Mouse (Mus musculus): ENCODE results near the gene Slc10a7. TPM values are rescaled to one million over a fixed set of nuclear protein-coding genes. Genes with fewer than 3 reads are reported as not detected.
A peak's percentile ranks its signal among the peaks of the same experiment; 100 is the strongest.

Slc10a7 gene
- polyA plus RNA-seq, 1 experiment from 2014 or later, result 7.1 TPM

GRCm38 (mm10) chr8:78659617-78660187 is 150.6 kb downstream of the Slc10a7 start:
- 92% methylated on average over 3 of the region's 3 CpGs for WGBS
- H3K27ac ChIP-seq (ENCODE audit: low read depth, low read length), result no peak overlapping the region
- ATAC-seq (ENCODE audit: low read depth), result no peak
- no peak overlapping the region for H3K4me2 ChIP-seq (ENCODE audit: low read depth, low read length)
- H3K36me3 ChIP-seq (ENCODE audit: control insufficient read depth, insufficient read depth, low read length), result no peaks in the 10 kb centered on the region
- no peak overlapping the region for H3K4me3 ChIP-seq (ENCODE audit: low read depth, low read length)
- H3K9me3 ChIP-seq (ENCODE audit: control insufficient read depth, low read length), result no peaks in the 10 kb centered on the region
- H3K27me3 ChIP-seq (ENCODE audit: control insufficient read depth, insufficient read depth, low read length), result no peaks in the 10 kb centered on the region
- no peaks in the 10 kb centered on the region for H3K4me1 ChIP-seq (ENCODE audit: control insufficient read depth, insufficient read depth, low read length)
- no peak overlapping the region for H3K9ac ChIP-seq (replicated peaks; ENCODE audit: low read depth, low read length)

- Histone ChIP-seq H3K9ac (replicated peaks; ENCODE audit: low read depth, low read length) (no peak overlapping the region), H3K27ac (ENCODE audit: low read depth, low read length) (no peak overlapping the region), H3K36me3 (ENCODE audit: control insufficient read depth, insufficient read depth, low read length) (no peaks in the 10 kb centered on the region), H3K4me2 (ENCODE audit: low read depth, low read length) (no peak overlapping the region), H3K27me3 (ENCODE audit: control insufficient read depth, insufficient read depth, low read length) (no peaks in the 10 kb centered on the region), H3K4me1 (ENCODE audit: control insufficient read depth, insufficient read depth, low read length) (no peaks in the 10 kb centered on the region), H3K9me3 (ENCODE audit: control insufficient read depth, low read length) (no peaks in the 10 kb centered on the region), H3K4me3 (ENCODE audit: low read depth, low read length) (no peak overlapping the region)
- ATAC-seq (ENCODE audit: low read depth), result no peak
- 86% methylated on average over 12 of the region's 12 CpGs for WGBS
Measured at GRCm38 (mm10) chr8:78664306-78664940, 155.3 kb downstream of the Slc10a7 start.

GRCm38 (mm10) chr8:78667399-78667798 is 158.3 kb downstream of the Slc10a7 start:
- H3K4me3 ChIP-seq (ENCODE audit: low read depth, low read length), result no peak overlapping the region
- H3K36me3 ChIP-seq (ENCODE audit: control insufficient read depth, insufficient read depth, low read length), result no peaks in the 10 kb centered on the region
- H3K27ac ChIP-seq (ENCODE audit: low read depth, low read length), result no peak overlapping the region
- ATAC-seq (ENCODE audit: low read depth), result no peak
- no peaks in the 10 kb centered on the region for H3K27me3 ChIP-seq (ENCODE audit: control insufficient read depth, insufficient read depth, low read length)
- no peak overlapping the region for H3K4me2 ChIP-seq (ENCODE audit: low read depth, low read length)
- 78% methylated on average over 5 of the region's 5 CpGs for WGBS
- H3K9ac ChIP-seq (replicated peaks; ENCODE audit: low read depth, low read length), result no peak overlapping the region
- no peaks in the 10 kb centered on the region for H3K4me1 ChIP-seq (ENCODE audit: control insufficient read depth, insufficient read depth, low read length)
- no peaks in the 10 kb centered on the region for H3K9me3 ChIP-seq (ENCODE audit: control insufficient read depth, low read length)

- Histone ChIP-seq H3K4me3 (ENCODE audit: low read depth, low read length) (no peak overlapping the region), H3K9ac (replicated peaks; ENCODE audit: low read depth, low read length) (no peak overlapping the region), H3K27me3 (ENCODE audit: control insufficient read depth, insufficient read depth, low read length) (no peaks in the 10 kb centered on the region), H3K4me2 (ENCODE audit: low read depth, low read length) (no peak overlapping the region), H3K27ac (ENCODE audit: low read depth, low read length) (no peak overlapping the region), H3K36me3 (ENCODE audit: control insufficient read depth, insufficient read depth, low read length) (no peaks in the 10 kb centered on the region), H3K9me3 (ENCODE audit: control insufficient read depth, low read length) (no peaks in the 10 kb centered on the region), H3K4me1 (ENCODE audit: control insufficient read depth, insufficient read depth, low read length) (no peaks in the 10 kb centered on the region)
- WGBS, result 79% methylated on average over 5 of the region's 5 CpGs
- ATAC-seq (ENCODE audit: low read depth), result no peak
Measured at GRCm38 (mm10) chr8:78668206-78668605, 159.1 kb downstream of the Slc10a7 start.

- H3K4me2 ChIP-seq (ENCODE audit: low read depth, low read length), result no peak overlapping the region
- no peaks in the 10 kb centered on the region for H3K27me3 ChIP-seq (ENCODE audit: control insufficient read depth, insufficient read depth, low read length)
- H3K9ac ChIP-seq (replicated peaks; ENCODE audit: low read depth, low read length), result no peak overlapping the region
- 95% methylated on average over 7 of the region's 7 CpGs for WGBS
- H3K9me3 ChIP-seq (ENCODE audit: control insufficient read depth, low read length), result no peaks in the 10 kb centered on the region
- H3K4me3 ChIP-seq (ENCODE audit: low read depth, low read length), result no peak overlapping the region
- H3K4me1 ChIP-seq (ENCODE audit: control insufficient read depth, insufficient read depth, low read length), result no peaks in the 10 kb centered on the region
- ATAC-seq (ENCODE audit: low read depth), result no peak
- no peak overlapping the region for H3K27ac ChIP-seq (ENCODE audit: low read depth, low read length)
- H3K36me3 ChIP-seq (ENCODE audit: control insufficient read depth, insufficient read depth, low read length), result no peaks in the 10 kb centered on the region
Measured at GRCm38 (mm10) chr8:78670241-78670640, 161.1 kb downstream of the Slc10a7 start.

GRCm38 (mm10) chr8:78678541-78679219 is 169.5 kb downstream of the Slc10a7 start:
- Histone ChIP-seq H3K9me3 (ENCODE audit: control insufficient read depth, low read length) (no peaks in the 10 kb centered on the region), H3K4me1 (ENCODE audit: control insufficient read depth, insufficient read depth, low read length) (no peaks in the 10 kb centered on the region), H3K27me3 (ENCODE audit: control insufficient read depth, insufficient read depth, low read length) (no peaks in the 10 kb centered on the region), H3K4me2 (ENCODE audit: low read depth, low read length) (no peak overlapping the region), H3K9ac (replicated peaks; ENCODE audit: low read depth, low read length) (no peak overlapping the region), H3K27ac (ENCODE audit: low read depth, low read length) (no peak overlapping the region), H3K4me3 (ENCODE audit: low read depth, low read length) (no peak overlapping the region), H3K36me3 (ENCODE audit: control insufficient read depth, insufficient read depth, low read length) (no peaks in the 10 kb centered on the region)
- 68% methylated on average over 10 of the region's 10 CpGs for WGBS
- no peak for ATAC-seq (ENCODE audit: low read depth)

- peak; percentile 53 for ATAC-seq (ENCODE audit: low read depth)
- H3K36me3 ChIP-seq (ENCODE audit: control insufficient read depth, insufficient read depth, low read length), result no peaks in the 10 kb centered on the region
- H3K9me3 ChIP-seq (ENCODE audit: control insufficient read depth, low read length), result no peaks in the 10 kb centered on the region
- 51% methylated on average over 10 of the region's 10 CpGs for WGBS
- no peak overlapping the region for H3K9ac ChIP-seq (replicated peaks; ENCODE audit: low read depth, low read length)
- no peak overlapping the region for H3K27ac ChIP-seq (ENCODE audit: low read depth, low read length)
- 0 out of 2 replicates have a peak, but pooled peaks cover 5% of the 10 kb centered on the region for H3K4me1 ChIP-seq (ENCODE audit: control insufficient read depth, insufficient read depth, low read length)
- H3K4me2 ChIP-seq (ENCODE audit: low read depth, low read length), result no peak overlapping the region
- H3K27me3 ChIP-seq (ENCODE audit: control insufficient read depth, insufficient read depth, low read length), result no peaks in the 10 kb centered on the region
- no peak overlapping the region for H3K4me3 ChIP-seq (ENCODE audit: low read depth, low read length)
Measured at GRCm38 (mm10) chr8:78690795-78691194, 181.6 kb downstream of the Slc10a7 start.

GRCm38 (mm10) chr8:78698331-78698741 is 189.2 kb downstream of the Slc10a7 start:
- H3K36me3 ChIP-seq (ENCODE audit: control insufficient read depth, insufficient read depth, low read length), result no peaks in the 10 kb centered on the region
- no peak overlapping the region for H3K4me2 ChIP-seq (ENCODE audit: low read depth, low read length)
- no peak overlapping the region for H3K27ac ChIP-seq (ENCODE audit: low read depth, low read length)
- no peak overlapping the region for H3K9ac ChIP-seq (replicated peaks; ENCODE audit: low read depth, low read length)
- no peak overlapping the region for H3K4me3 ChIP-seq (ENCODE audit: low read depth, low read length)
- no peaks in the 10 kb centered on the region for H3K27me3 ChIP-seq (ENCODE audit: control insufficient read depth, insufficient read depth, low read length)
- 96% methylated on average over 14 of the region's 14 CpGs for WGBS
- H3K4me1 ChIP-seq (ENCODE audit: control insufficient read depth, insufficient read depth, low read length), result no peaks in the 10 kb centered on the region
- H3K9me3 ChIP-seq (ENCODE audit: control insufficient read depth, low read length), result no peaks in the 10 kb centered on the region
- ATAC-seq (ENCODE audit: low read depth), result no peak

GRCm38 (mm10) chr8:78703068-78703820 is 194.1 kb downstream of the Slc10a7 start:
- H3K4me2 ChIP-seq (ENCODE audit: low read depth, low read length), result no peak overlapping the region
- H3K9ac ChIP-seq (replicated peaks; ENCODE audit: low read depth, low read length), result no peak overlapping the region
- H3K4me3 ChIP-seq (ENCODE audit: low read depth, low read length), result no peak overlapping the region
- no peaks in the 10 kb centered on the region for H3K4me1 ChIP-seq (ENCODE audit: control insufficient read depth, insufficient read depth, low read length)
- no peaks in the 10 kb centered on the region for H3K36me3 ChIP-seq (ENCODE audit: control insufficient read depth, insufficient read depth, low read length)
- H3K9me3 ChIP-seq (ENCODE audit: control insufficient read depth, low read length), result no peaks in the 10 kb centered on the region
- H3K27ac ChIP-seq (ENCODE audit: low read depth, low read length), result no peak overlapping the region
- 46% methylated on average over 11 of the region's 11 CpGs for WGBS
- no peaks in the 10 kb centered on the region for H3K27me3 ChIP-seq (ENCODE audit: control insufficient read depth, insufficient read depth, low read length)
- no peak for ATAC-seq (ENCODE audit: low read depth)

Measured in neural tube, embryonic 14.5 days (tissue).